Mouse (Mus musculus): ENCODE measurements around the gene Pyroxd1.

DNA sequence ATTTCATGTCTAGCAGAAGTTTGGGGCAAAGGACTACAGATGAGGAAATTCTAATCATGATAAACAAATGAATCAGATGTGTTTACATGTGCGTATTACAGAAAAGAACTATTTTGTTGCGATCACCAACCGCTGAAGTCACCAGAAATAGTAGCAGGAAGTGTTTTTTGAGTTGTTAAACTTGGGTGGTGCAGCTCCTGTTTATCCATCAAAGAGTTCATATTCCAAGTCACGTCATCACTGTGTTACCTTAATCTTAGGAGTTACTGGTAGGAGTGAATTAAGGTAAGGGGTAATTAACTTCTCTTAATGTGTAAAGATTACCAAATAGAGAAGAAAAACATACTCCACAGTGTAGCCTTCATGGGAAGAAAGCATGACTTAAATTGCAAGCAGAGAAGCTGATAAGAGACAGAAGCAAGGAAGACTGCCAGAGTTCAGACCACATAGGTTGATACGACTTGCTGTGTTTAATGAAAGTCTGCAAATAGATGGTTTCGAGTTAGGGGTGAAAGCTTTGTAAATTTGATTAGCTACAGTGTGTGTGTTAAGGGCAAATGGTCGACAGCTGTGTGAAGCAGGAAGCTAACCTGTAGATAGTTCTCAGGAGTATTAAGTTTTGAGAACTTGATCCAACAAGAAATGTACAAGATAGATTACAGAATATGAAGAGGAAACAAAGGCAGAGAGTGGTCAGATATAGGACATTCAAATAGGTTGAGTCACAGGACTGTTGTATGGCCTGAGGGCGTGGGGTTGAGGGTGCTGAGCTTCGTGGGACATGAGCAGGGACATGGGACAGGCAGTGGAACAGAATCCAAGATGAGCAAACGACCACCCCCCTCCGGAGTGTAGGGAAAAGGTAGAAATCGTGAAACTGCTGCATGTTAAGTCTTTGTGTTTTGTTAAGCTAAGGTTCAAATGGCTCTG, 992 bp downstream of the Pyroxd1 start:
- TF ChIP-seq EP300 (IDR thresholded peaks at IDR 0.05; ENCODE audit: low read depth) (no peak), CTCF (IDR thresholded peaks at IDR 0.05; ENCODE audit: low read depth) (no peak)

Data from liver, embryonic 14.5 days (tissue).